Mouse (Mus musculus) lung, adult 2 months (tissue): ENCODE measurements around the gene Satb2.

Experiments used
- CTCF ChIP-seq: fragments of 200-500 bp; IDR thresholded peaks from 2 replicates; pipeline ENCODE4 v1.5.1; 2011; ENCODE audit warnings: mild to moderate bottlenecking, low read length, control low read depth; ENCODE audit not compliant: insufficient read depth
- POLR2A ChIP-seq: fragments of 200-500 bp; IDR thresholded peaks from 2 replicates; pipeline ENCODE4 v1.6.1; 2011; ENCODE audit warnings: low read depth, mild to moderate bottlenecking, control low read depth, low read length, borderline replicate concordance; ENCODE audit errors: extremely low read depth

DNA sequence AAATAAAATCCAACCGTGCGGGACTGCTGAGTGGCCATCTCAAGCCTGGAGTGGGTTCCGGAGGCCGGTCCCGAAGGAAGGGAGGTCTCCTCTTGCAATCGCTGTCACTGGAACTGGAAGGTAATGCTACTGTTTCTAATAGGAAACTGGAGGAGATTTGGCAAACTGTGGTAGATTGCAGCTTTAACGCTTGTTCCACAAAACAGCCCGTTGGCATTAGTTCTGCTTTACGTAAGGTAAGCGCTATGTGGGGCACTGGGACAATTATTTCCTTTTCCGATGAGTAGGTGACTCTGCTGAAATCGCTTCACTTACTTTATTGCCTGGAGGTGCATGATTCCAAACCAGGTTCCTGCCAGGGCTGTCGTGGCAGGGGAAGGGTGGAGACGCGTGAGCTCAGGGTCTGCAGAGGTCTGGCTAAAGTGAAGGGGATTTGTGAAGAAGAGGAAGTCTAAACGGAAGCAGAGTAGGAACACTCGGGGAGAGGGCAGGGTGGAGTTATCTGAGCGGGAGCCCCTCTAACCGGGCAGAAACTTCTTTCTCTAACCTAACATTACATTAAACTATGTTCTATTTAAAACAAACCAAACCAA is 183.3 kb downstream of the Satb2 start:
- TF ChIP-seq POLR2A (no peak), CTCF (no peak)
